Mouse (Mus musculus) liver, embryonic 11.5 days (tissue): ENCODE results near the gene Irx2. TPM values are rescaled to one million over a fixed set of nuclear protein-coding genes. Genes with fewer than 3 reads are reported as not detected.
A peak's percentile ranks its signal among the peaks of the same experiment; 100 is the strongest.

Experiments used
- ATAC-seq: fragments of 200-750 bp; cut with Nextera tagmentation; replicated peaks from 2 replicates; pipeline ENCODE4 v1.8.0; 2017; ENCODE audit warnings: moderate number of reproducible peaks, mild to moderate bottlenecking, moderate TSS enrichment, moderate library complexity; ENCODE audit not compliant: low FRiP score
- DNase-seq: peaks from one replicate; pipeline ENCODE4 v3.0.0-alpha.2; 2017; ENCODE audit warnings: low spot score
- H3K27ac ChIP-seq: fragments of 300-500 bp; sonication (generic); 2 replicates; pipeline ENCODE4 v1.5.1; 2014; ENCODE audit warnings: mild to moderate bottlenecking, low read depth, low read length, control low read depth
- H3K27me3 ChIP-seq: fragments of 300-500 bp; sonication (generic); replicated peaks from 2 replicates; pipeline ENCODE4 v1.6.1; 2014; ENCODE audit warnings: low read length, mixed read lengths; ENCODE audit not compliant: control insufficient read depth, insufficient read depth
- H3K36me3 ChIP-seq: fragments of 300-500 bp; sonication (generic); 2 replicates; pipeline ENCODE4 v1.6.1; 2014; ENCODE audit warnings: mild to moderate bottlenecking, low read length, moderate library complexity, mixed read lengths; ENCODE audit not compliant: control insufficient read depth, insufficient read depth
- H3K4me1 ChIP-seq: fragments of 300-500 bp; sonication (generic); replicated peaks from 2 replicates; pipeline ENCODE4 v1.6.1; 2014; ENCODE audit warnings: low read length, mixed read lengths; ENCODE audit not compliant: control insufficient read depth, insufficient read depth
- H3K4me2 ChIP-seq: fragments of 300-500 bp; sonication (generic); 2 replicates; pipeline ENCODE4 v1.6.1; 2014; ENCODE audit warnings: mild to moderate bottlenecking, control low read depth, moderate library complexity
- H3K4me3 ChIP-seq: fragments of 300-500 bp; sonication (generic); 2 replicates; pipeline ENCODE4 v1.5.1; 2014; ENCODE audit warnings: low read depth, low read length, control low read depth
- H3K9ac ChIP-seq: fragments of 300-500 bp; sonication (generic); 2 replicates; pipeline ENCODE4 v1.6.1; 2014; ENCODE audit warnings: low read depth, low read length, control low read depth
- H3K9me3 ChIP-seq: fragments of 300-500 bp; sonication (generic); 2 replicates; pipeline ENCODE4 v1.6.1; 2016; ENCODE audit warnings: low read length, inconsistent platforms, mixed read lengths; ENCODE audit not compliant: control insufficient read depth
- WGBS: fragments of 180-500 bp; shearing (Covaris S2); extraction: QIAGEN DNeasy Blood & Tissue Kit; methylation state at CpG from one replicate; pipeline ENCODE4 v1.1.7; 2014; 5-methylcytosine and 5-hydroxymethylcytosine counted together
- polyA plus RNA-seq: library from polyadenylated mRNA; unstranded; fragments of >200 nt; fragmentation: Nextera tagmentation; extraction: Ambion mirVana; gene quantifications from 2 replicates; pipeline ENCODE4 v1.2.1, GENCODE M21; 2014

The Irx2 gene
- 0.53 and 1.0 TPM in 2 replicates for polyA plus RNA-seq

DNA sequence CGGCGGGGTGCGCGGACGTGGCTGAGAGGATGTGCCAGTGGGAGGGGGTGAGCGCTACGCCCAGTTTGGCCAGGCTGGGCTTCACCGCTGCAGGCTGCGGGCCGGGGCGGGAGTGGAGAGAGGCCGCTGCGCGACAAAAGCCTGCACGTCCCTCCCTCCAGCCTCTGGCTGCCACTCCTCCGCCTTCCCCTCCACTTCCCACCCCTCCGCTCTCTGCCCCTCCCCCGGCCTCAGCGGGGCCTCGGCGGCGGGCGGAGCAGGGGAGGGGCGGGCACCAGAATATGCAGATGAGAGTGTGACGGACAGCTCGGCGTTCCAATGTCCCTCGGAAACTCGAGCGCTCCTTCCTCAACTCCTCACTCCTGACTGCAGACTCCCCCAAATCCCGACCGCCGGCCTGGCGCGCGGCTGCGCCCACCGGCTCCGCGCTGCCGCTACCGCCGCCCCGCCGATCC is at the start of gene Irx2:
Gene Irx2 (plus strand): TSS at position 359 of the 455 bp plus-strand sequence.
- peak; percentile 76 for DNase-seq
- WGBS = 1% methylated on average over 36 of the region's 45 CpGs
- 0 out of 2 replicates have a peak, but pooled peaks cover 5% of the 10 kb centered on the region for H3K4me1 ChIP-seq
- no peaks in the 10 kb centered on the region for H3K36me3 ChIP-seq
- peak within 1 kb of the TSS; percentile 79 for H3K4me2 ChIP-seq
- peaks cover 99% of the 10 kb centered on the region for H3K27me3 ChIP-seq
- H3K4me3 ChIP-seq = peak within 1 kb of the TSS; percentile 55
- peak; percentile 86 for ATAC-seq
- H3K9me3 ChIP-seq = no peaks in the 10 kb centered on the region
- no peak within 1 kb of the TSS for H3K9ac ChIP-seq
- H3K27ac ChIP-seq = no peak within 1 kb of the TSS

DNA sequence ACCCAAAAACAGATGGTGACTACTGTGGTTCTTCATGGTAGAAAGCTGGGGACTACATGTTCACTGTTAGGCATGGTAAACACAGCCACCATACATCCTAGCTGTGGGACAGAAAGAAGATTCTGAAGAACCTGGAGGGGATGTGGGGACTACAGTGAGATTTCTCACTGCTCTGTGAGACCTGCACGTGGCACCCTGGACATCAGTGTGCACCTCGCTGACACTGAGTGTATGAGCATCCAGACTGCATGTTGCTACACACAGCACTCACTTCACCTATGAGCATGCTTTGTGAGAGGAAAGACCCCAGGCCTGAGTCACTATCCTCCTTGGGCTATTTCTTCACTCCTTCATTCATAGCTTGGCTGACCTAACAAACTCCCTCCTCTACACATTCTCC is 47.3 kb upstream of the Irx2 start:
- no peak overlapping the region for H3K4me3 ChIP-seq
- H3K4me2 ChIP-seq = no peak overlapping the region
- WGBS = 94% methylated on average over 2 of the region's 2 CpGs
- ATAC-seq (no peak), DNase-seq (no peak)
- H3K9ac ChIP-seq = no peak overlapping the region
- no peaks in the 10 kb centered on the region for H3K4me1 ChIP-seq
- H3K36me3 ChIP-seq = no peaks in the 10 kb centered on the region
- no peaks in the 10 kb centered on the region for H3K27me3 ChIP-seq
- no peaks in the 10 kb centered on the region for H3K9me3 ChIP-seq
- H3K27ac ChIP-seq = no peak overlapping the region

DNA sequence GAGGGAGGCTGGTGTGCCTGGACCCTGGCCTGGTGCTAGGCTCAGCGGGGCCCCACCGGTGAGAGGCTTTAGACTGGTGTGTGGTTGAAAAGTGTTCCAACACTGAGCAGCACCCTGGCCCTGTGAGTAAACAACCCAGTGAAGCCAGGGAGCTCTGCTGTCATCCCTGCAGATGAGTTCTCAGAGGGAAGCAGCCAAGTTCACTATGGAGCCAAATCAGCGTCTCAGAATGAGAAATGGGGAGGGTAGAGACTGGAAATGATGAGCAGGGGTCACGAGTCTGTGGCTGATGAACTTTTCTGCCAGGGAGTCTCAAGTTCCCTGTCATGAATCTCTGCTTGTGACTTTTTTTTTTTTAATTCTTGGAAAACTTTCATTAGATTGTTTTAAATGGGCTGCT is 36.1 kb upstream of the Irx2 start:
- DNase-seq = no peak
- WGBS = 57% methylated on average over 4 of the region's 4 CpGs
- no peaks in the 10 kb centered on the region for H3K4me1 ChIP-seq
- H3K4me2 ChIP-seq = no peak overlapping the region
- H3K27me3 ChIP-seq = no peaks in the 10 kb centered on the region; the same call in 1 of the 2 replicates
- no peak overlapping the region for H3K27ac ChIP-seq
- no peak for ATAC-seq
- H3K9me3 ChIP-seq = no peaks in the 10 kb centered on the region
- no peak overlapping the region for H3K4me3 ChIP-seq
- H3K9ac ChIP-seq = no peak overlapping the region
- H3K36me3 ChIP-seq = no peaks in the 10 kb centered on the region

DNA sequence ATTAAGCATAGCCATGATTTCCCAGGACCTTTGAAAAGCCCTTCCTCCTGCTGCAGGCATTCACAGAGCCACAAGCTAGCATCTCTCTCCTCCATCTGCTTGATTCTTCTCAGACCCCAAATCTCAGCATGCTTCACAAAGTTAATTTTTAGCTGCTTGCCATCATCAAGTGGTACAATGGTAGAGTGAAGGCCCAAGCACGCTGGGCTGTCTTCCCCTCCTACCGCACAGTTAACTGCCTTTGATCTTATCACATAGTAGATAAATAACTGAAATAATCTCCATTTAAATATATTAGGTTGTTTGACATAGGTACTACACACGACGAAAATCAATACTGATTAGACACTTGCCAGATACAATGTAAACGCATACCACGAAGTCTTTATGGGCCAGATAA is 35.3 kb upstream of the Irx2 start:
- Histone ChIP-seq H3K27me3 (no peaks in the 10 kb centered on the region; the same call in 1 of the 2 replicates), H3K36me3 (no peaks in the 10 kb centered on the region), H3K9ac (no peak overlapping the region), H3K4me2 (no peak overlapping the region), H3K9me3 (no peaks in the 10 kb centered on the region), H3K4me1 (no peaks in the 10 kb centered on the region), H3K27ac (no peak overlapping the region), H3K4me3 (no peak overlapping the region)
- 62% methylated on average over 6 of the region's 6 CpGs for WGBS
- DNase-seq = no peak
- no peak for ATAC-seq

DNA sequence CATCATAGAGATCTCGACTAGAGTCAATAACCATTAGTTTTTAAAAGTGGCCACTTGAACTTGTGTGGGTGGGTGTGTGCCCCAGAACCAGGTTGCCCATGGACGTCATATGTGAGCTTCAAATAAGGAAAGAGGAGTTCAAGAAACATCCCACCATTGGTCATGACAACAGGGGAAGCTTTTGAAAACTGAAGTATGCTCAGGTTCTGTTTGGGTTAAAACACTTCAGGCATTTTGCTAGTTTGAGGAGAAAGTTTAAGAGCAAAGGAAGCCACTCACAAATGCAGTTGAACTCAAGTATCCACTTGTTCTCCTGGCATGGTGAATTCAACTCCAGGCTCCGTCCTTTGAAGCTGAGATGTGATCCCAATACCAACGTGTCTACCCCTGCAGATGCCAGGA is 34.9 kb upstream of the Irx2 start:
- Histone ChIP-seq H3K36me3 (no peaks in the 10 kb centered on the region), H3K9ac (no peak overlapping the region), H3K4me2 (no peak overlapping the region), H3K4me3 (no peak overlapping the region), H3K27me3 (no peaks in the 10 kb centered on the region; the same call in 1 of the 2 replicates), H3K27ac (no peak overlapping the region), H3K9me3 (no peaks in the 10 kb centered on the region), H3K4me1 (no peaks in the 10 kb centered on the region)
- 59% methylated on average over 4 of the region's 4 CpGs for WGBS
- DNase-seq (no peak), ATAC-seq (no peak)

DNA sequence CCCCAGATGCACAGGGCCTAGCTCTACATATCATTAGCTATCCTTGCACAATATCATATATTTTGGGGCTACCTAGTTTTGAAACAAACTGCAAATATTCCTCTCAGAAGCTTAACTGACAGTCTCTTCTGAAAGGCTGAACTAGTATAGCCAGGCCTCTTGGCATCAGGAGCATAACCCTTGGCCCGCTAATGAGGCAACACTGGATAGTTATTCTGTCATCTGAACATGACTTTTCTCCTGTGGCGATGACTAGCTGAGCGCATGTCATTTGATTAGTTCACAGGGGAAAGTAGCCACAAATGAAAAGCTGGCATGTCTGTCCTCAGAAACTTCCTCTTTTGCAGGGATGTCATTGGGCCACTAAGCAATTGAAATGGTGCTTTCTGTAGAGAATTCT is 29.4 kb upstream of the Irx2 start:
- no peaks in the 10 kb centered on the region for H3K27me3 ChIP-seq
- H3K4me3 ChIP-seq = no peak overlapping the region
- no peaks in the 10 kb centered on the region for H3K4me1 ChIP-seq
- ATAC-seq = no peak
- no peak overlapping the region for H3K4me2 ChIP-seq
- no peak overlapping the region for H3K9ac ChIP-seq
- 78% methylated on average over 3 of the region's 3 CpGs for WGBS
- no peak for DNase-seq
- no peaks in the 10 kb centered on the region for H3K9me3 ChIP-seq
- no peaks in the 10 kb centered on the region for H3K36me3 ChIP-seq
- H3K27ac ChIP-seq = no peak overlapping the region

DNA sequence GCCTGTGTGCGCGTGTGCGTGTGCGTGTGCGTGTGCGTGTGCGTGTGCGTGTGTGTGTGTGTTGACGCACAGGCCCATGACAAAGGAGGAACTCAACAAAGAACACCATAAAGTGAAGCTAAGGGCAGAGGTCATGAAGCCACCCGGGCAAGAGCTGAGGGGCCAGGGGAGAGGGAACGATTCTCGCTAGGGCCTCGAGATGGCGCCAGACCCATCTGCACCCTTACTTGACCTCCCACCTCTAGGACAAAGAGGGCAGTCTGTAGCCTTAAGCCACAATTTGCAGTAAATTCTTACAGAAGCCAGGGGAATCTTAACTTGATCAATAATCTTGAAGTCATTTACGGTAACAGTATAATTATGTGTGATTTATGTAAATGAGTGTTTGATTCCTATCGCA is 19.9 kb upstream of the Irx2 start:
- WGBS = 58% methylated on average over 16 of the region's 16 CpGs
- no peak overlapping the region for H3K27ac ChIP-seq
- DNase-seq = no peak
- H3K4me2 ChIP-seq = no peak overlapping the region
- H3K9me3 ChIP-seq = no peaks in the 10 kb centered on the region
- H3K4me1 ChIP-seq = no peaks in the 10 kb centered on the region
- H3K4me3 ChIP-seq = no peak overlapping the region
- ATAC-seq = no peak
- no peaks in the 10 kb centered on the region for H3K36me3 ChIP-seq
- no peaks in the 10 kb centered on the region for H3K27me3 ChIP-seq
- no peak overlapping the region for H3K9ac ChIP-seq

DNA sequence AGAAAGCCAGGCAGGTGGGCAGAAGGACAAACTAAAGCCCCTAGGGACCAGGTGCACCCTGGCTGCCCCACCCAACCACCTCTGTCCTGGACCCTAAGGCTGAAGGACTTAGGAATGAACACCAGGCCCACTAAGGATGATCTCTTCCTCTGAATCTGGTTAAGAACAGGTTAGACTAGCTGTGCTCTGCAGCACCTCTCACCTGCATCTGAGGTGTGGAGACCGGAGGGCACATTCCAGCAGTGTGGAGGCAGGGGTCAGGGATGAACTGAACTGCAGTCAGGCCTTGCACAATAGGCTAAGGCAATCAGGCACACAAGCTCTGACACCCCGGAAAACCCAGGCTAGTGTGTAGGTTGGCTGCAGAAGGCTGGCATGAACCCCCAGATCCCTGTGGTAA is 18.3 kb upstream of the Irx2 start:
- no peak for DNase-seq
- 76% methylated on average over 2 of the region's 2 CpGs for WGBS
- no peak overlapping the region for H3K4me3 ChIP-seq
- H3K36me3 ChIP-seq = no peaks in the 10 kb centered on the region
- no peak overlapping the region for H3K4me2 ChIP-seq
- H3K4me1 ChIP-seq = no peaks in the 10 kb centered on the region
- no peak overlapping the region for H3K9ac ChIP-seq
- H3K27ac ChIP-seq = no peak overlapping the region
- no peaks in the 10 kb centered on the region for H3K9me3 ChIP-seq
- no peaks in the 10 kb centered on the region for H3K27me3 ChIP-seq
- no peak for ATAC-seq

DNA sequence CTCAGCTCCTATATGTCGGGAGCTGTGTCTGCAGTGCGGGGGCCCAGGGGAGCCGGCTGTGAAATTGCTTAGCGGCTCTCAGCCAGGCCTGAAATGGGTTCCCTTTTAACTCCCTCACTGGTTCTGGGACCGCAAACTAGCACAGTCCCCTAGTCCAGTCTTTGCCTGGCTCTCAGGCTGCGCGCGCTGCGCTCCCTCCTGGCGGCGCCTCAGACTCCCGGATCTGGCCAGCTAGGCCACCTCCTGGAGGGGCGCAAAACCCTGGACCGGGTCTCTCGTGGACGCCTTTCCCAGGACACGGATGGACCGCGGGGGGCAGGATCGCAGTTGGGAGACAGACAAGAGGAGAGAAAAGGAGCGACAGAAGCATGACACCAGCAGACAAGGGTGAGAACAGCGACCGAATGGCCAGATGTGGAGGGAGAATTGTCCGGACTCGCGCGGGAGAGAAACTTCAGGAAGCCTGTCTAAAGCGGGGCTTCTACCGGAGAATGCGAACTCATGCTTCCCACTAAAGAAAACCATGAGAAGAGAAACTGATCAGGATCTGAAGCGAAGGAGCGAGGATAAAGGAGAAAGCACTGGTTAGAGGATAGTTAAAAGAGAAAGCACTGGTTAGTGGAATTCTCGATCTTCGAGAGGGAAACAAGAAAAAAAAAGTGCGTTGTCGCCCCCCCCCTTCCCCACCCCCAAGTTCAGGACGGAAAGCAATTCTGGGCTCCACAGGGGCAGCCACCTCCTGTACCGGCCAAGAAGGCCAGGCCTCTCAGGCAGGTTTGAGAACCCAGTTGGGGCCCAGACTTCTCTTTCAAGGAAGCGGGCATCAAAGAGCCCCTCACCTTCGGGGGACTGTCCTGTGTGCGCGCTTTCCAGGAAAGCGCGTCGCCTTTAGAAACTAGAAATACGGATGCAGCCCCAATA is 4.4 kb upstream of the Irx2 start:
- no peaks in the 10 kb centered on the region for H3K36me3 ChIP-seq
- 2% methylated on average over 46 of the region's 46 CpGs for WGBS
- peak overlapping the region; percentile 1; the same call in 1 of the 2 replicates for H3K4me3 ChIP-seq
- DNase-seq (no peak), ATAC-seq (no peak)
- peak overlapping the region; percentile 47 for H3K4me2 ChIP-seq
- 0 out of 2 replicates have a peak, but pooled peaks cover 4% of the 10 kb centered on the region for H3K4me1 ChIP-seq
- no peak overlapping the region for H3K9ac ChIP-seq
- no peak overlapping the region for H3K27ac ChIP-seq
- H3K9me3 ChIP-seq = no peaks in the 10 kb centered on the region
- peaks cover 82% of the 10 kb centered on the region for H3K27me3 ChIP-seq
